Mouse (Mus musculus): ENCODE data around the gene Dis3l2.

The Dis3l2 gene

DNA sequence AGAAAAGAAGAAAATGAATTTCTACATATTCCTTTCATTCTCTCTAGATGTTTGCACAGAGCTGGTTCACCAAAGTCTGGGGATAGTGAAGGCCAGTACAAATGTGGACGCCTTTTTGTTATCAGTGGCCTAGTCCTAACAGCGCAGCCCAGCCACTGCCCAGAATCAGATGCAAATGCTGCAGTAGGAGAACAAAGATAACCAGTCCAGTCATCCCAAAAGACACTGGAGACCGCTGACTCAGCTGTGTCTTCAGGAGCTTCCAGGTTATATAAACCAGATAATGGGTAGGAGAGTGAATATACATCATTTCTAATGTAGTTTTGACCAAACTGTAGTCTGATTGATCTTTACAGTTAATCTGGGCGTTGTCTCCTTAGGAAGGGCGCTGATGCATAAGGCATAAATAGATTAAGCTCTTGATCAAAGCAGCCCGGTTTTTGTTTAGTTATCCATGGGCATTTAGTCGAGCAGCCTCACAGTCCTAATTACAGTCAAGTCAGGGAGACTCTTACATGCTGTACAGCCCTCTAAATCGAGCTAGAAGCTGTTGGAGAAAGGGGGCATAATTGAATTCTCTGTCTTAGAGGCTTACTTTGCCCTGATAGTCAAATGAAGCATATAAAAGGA is 212.9 kb downstream of the Dis3l2 start:
- DNase-seq = no peak

DNA sequence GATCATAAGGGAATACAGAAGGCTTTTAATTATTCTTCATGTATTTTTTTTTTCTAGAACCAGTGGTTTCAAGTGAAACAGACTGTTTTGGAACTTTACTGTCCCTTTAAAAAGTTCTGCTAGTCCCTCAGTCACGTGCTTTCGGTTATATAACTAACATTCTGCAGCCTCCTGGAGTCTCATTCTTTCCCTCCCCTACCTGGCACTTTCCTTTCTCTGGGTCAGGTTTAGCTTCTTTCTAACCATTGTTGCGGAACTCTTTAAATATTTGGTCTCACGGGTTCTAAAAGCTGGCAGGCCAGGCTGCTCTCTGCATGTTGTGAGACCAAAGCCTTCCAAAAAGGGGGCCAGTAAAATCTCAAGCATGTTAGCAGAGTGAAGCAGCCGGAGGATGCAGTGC is 222.2 kb downstream of the Dis3l2 start:
- DNase-seq = no peak

DNA sequence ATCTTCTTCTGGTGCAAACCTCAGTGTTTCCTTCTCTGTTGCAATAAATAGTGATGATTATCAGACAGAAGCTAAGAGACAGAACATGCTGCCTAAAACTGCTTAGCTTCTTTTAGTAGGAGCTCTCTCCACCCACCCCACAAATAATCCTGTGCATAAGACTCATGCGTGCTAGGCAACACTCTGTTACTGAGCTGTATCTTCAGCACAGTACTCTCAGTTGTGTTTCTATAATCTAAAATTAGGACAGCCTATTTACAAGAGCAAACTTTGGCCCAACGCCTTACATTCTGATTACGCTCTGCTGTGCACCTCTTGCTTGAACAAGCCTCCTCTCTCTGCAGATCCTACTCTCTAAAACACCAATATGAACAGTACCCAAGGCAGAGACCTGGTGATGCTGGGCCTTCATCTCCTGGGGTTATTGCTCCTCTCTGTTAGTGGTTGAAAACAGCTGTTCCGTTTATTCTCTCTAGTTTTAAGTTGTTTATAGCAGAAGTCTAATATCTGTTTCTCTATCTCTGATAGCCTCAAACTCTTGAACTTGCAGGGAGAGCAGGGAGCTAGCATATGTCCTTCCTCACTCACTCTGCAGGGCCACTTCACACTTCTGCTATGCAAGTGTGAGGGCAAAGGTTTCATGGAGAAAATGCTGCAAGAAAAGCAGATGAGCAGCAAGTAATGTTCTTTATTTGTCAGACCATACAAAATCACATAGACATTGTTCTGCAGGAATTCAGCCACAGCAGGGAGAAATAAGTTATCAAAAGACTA is 228.2 kb downstream of the Dis3l2 start:
- peak; percentile 69 for DNase-seq

DNA sequence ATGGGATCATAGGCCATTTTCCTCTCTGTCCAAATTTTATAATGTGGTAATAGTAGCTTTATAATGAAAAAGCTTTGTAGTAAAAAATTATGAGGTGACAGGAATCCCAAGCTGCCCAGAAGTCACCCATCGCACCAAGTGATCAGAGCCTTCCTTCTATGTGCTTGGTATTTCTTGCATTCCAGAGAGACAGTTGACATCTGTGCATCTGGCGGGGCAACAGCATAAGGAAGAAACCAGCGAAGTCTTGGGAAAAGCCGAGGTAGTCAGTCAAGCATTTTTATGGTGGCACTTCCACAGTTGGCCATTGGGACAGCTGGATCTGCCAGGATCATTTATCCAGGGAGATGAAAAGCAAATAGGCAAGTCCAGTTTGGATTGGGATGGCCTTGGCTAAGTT is 229.2 kb downstream of the Dis3l2 start:
- no peak for DNase-seq

- DNase-seq = no peak
Measured at GRCm38 (mm10) chr1:86933656-86934055, 230.0 kb downstream of the Dis3l2 start.

GRCm38 (mm10) chr1:86951501-86952205 is 248.0 kb downstream of the Dis3l2 start:
- no peak for DNase-seq

DNA sequence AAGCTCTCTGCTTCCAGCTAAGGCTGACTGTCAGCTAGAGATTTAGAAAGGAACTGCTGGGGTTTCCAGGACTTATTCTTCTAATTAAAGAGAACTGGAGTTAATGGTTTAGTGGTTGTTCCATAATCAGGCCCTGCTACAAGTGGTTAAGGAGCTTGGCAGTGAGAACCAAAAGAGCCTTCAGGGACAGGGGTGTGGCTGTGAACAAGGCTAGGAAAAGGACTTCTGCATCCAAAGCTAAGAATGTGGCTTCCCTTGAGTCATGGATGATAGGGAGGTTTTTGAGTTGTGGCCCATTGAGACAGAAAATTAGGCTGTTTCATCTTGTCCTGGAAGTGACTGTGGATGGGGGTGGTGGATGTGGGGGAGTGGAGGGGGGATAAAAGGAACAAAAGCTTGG is 252.2 kb downstream of the Dis3l2 start:
- DNase-seq = no peak

DNA sequence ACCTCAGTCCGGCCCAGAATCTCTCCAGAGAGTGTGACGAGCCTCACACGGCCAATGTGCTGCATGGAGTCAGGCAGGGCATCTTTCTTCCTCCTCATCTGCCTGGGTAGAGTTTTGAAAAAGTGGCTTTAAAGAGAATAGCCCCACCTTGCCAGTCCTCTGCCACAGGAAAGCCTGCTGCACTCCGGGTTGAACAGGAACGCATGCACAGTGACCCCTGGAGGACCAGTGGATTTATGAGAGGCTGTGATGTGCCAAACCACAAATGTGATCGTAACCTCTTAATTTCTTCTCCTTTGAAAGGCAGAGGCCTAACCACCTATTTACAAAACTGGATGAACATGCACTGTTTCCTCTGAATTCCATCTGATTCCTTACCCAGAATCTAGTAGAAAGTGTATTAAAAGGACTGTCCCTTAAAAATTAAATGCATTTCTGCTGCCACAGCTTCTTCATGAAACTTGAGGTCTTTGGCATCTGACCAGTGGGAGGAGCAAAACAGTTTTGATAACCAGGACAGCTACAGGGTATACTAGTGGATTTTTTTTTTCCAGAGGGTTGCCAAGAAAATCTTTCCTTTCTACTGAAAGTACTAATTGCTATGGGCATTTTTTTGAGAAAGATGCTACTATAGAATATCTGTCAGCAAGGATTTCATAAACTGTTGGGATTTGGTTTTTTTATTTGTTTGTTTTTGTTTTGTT is 264.8 kb downstream of the Dis3l2 start:
- no peak for DNase-seq

DNA sequence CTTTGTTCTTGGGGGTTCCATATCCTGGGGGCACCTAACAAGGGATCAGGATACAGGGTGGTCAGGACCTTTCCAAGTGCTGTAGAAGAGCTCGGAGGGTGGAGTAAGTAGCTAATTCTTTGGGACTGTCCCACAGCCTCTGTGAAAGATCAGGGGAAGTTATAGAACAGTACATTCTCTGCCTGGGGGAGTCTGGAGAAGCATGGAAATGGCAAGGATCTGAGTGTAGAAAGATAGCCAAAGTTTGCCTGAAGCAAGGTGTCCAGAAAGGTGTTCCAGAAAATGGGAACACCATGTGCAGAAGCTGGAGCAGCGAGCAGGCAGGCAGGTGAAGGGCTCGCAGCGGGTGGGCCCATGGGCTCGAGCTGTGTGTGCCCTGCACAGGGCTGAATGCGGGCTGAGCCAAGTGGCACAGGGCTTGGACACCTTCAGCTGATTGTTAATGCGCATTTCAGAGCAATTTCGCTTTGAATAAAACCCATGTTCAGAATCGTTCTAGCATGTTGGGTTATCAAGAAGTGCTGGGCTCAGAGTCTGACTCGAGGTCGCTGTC is 265.6 kb downstream of the Dis3l2 start:
- no peak for DNase-seq

DNA sequence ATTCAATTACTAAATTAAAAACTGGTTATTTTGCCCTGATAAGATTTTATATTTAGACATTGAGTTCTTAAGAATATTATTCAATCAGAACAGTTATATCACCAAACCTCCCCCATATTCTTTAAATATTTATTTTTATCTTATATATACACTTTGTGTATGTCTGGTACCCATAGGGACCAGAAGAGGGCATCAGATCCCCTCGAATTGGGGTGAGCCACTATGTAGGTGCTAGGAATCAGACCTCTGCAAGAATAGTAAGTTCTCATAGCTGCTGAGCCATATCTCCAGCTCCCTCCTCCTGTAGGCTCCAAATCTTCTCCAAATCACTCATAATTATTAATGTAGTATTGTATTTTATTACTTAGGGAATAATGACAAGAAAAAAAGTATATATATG is 269.1 kb downstream of the Dis3l2 start:
- DNase-seq = no peak

GRCm38 (mm10) chr1:86977018-86977417 is 273.4 kb downstream of the Dis3l2 start:
- DNase-seq = no peak

DNA sequence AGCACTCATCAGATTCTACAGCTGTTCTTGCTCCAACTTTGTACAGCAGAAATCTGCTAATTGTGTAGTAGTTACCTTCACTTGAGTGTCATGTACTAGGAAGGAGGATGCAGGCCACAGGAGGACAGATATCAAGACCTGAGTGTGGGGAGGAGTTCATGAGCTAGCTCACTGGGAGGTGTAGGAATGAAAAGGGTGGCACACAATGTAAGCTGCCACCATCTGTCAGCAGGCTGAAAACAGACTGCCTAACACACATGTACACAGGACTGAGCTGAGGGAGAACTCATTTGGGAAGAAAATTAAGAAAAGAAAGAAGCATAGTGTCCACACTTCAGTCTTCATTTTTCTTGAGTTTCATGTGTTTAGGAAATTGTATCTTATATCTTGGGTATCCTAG is 282.8 kb downstream of the Dis3l2 start:
- peak; percentile 28 for DNase-seq

DNA sequence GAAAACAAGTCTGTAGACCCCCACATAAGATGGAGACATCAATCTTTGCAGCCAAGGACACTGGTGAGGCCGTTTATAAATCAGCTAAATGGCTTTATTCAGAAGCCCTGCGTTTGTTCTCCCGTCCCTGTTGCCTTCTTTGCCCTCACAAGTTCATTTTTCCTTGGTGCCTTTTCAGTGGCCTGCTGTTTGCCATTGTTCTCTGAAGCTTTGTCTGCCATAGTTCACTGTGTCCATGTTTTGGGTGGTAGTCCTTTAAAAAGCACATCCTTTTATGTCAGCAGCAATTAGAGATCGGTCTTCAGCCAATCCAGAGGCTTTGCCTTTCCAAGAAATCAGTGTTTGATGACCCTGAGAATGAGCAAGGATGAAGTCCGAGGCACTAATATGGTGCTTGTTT is 289.2 kb downstream of the Dis3l2 start:
- no peak for DNase-seq

DNA sequence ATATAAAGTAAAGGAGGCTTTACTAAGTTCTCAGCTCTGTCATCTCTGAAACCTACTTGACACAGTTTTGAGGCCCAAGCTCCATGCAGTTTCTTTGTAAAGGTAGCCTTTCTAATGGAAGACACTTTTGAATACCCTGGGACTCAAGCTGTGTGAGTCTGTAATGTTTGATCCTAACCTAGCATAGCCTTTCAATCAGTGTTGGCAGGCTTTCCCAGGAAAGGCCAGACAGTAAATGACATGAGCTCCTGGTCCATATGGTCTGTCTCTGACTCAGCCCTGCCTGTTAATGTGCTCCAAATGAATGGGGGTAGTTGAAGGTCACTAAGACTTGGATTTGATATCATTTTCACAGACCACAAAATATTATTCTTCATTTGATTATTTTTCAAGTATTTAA is 290.4 kb downstream of the Dis3l2 start:
- DNase-seq = no peak

GRCm38 (mm10) chr1:86998051-86998450 is 294.4 kb downstream of the Dis3l2 start:
- DNase-seq = no peak

DNA sequence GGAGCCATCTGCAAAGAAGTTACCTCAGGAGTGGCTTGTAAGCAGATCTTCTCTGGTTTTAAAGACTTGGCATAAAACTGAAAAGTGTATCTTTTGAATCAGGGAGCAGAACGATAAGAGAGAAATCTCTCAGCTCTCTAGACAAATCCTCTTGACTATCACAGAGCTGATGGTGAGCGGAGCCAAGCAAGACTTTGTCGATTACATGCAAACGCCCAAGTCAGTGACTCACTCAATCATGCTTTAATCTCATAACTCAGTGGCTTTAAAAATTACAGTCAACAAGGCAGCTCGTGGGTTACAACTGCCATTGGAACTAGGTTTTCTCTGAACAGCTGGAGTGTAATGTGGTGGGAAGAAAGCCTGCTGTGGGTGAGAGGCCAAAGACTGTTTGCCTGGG is 297.8 kb downstream of the Dis3l2 start:
- DNase-seq = no peak

DNA sequence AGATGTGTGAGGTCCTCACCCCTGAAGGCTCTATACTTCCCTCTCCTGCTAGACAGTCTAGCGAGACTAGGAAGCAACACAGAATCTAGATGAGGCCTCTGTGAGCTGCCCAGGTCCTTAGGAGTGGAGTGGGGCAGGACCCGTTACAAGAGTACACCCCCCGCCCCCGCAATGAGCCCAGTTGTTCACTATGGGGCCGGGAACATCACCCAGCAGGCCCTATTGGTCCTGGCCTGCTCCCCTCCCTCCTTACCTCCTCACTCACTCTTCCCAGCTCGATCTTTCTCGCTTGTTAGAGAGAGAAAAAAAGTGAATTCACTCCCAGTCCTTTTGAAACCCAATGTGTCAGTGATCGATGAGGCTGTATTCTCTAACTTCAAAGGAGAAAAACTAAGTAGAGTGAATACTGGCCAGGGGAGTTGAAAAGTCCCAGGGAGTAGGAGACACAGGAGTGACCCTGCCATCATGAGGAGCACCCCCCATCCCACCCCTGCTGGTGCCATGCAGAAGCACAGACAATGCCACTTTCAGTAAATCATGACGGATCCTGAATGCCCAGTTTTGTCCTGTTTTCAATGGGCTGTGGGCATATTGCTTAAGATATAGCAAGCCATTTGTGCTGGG is 299.0 kb downstream of the Dis3l2 start:
- DNase-seq = no peak

DNA sequence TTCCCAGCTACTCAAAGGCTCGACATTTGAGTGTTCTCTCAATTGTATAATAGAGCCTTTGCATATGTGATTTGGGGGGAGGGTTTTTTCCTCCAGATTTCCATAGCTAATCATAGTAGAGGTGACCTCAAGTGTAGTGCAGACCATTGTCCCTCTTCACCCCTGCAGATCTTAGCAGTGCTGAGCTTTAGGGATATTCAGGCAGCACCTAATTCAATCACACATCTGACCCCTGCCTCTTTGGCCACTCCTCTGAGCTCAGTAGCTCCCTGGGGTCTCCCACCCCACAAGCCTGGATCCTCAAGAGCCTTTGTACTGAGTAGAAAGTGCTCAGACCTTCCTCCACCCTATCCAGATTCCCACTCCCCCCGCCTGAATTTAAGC is 299.6 kb downstream of the Dis3l2 start:
- DNase-seq = no peak

DNA sequence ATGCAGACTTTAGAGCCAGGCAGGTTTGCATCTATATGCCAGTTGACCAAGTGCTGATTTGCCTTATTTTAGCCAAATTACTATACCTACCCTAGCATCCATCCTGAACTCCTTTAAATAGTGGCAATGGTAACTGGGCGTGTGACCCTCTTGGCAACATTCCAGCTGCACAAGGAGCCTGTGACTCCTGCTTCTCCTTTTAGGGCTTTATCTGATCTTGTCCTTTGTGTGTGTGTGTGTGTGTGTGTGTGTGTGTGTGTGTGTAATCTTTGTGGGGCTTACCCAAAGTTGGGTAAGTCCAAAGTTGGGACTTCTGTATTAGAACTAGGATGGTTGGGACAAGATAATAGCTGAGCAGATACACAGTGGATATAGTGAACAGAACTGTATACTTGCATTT is 302.8 kb downstream of the Dis3l2 start:
- no peak for DNase-seq

- DNase-seq = no peak
Measured at GRCm38 (mm10) chr1:87008211-87008610, 304.6 kb downstream of the Dis3l2 start.

GRCm38 (mm10) chr1:87009156-87009555 is 305.5 kb downstream of the Dis3l2 start:
- DNase-seq = no peak

DNA sequence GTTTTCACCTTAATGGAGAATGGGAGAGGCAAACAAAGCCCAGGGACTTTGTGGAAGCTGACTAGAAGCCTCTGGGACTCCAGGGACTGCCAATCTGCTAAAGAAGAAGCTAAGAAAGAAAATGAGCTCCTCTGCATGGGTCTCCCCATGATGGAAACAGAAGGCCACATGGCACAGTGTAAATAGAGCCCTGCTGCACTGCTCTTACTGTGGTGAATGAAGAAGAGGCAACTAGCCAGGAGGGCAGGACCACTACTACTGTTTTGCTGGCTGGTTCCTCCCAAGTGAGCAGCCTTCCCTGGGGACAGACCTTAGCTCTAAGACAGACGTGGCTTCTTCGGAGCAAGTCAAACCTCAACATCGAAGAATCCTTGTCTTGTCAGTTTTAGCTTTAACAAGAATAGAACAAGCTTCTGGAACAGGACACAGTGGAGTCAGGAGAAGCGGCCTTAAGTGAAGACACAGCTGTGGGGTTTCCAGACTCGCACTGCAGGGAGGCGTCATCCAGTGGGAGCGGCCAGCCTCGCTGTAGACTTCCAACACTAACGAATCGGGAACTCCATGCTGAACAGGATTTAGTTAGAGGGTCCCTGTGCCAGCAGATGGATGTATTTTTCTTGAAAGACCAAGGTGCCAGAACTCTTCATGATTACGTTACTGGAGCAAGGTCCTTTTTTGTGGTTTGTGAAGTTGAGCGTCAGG is 307.2 kb downstream of the Dis3l2 start:
- DNase-seq = peak; percentile 30
